Mouse (Mus musculus) mesoderm, embryonic 11.5 days (tissue): Measurements from ENCODE around the gene Parp8.

Source experiments
- DNase-seq: peaks from one replicate; pipeline ENCODE4 v3.0.0-alpha.2; 2012; ENCODE audit warnings: low read depth, low spot score

The Parp8 gene

DNA sequence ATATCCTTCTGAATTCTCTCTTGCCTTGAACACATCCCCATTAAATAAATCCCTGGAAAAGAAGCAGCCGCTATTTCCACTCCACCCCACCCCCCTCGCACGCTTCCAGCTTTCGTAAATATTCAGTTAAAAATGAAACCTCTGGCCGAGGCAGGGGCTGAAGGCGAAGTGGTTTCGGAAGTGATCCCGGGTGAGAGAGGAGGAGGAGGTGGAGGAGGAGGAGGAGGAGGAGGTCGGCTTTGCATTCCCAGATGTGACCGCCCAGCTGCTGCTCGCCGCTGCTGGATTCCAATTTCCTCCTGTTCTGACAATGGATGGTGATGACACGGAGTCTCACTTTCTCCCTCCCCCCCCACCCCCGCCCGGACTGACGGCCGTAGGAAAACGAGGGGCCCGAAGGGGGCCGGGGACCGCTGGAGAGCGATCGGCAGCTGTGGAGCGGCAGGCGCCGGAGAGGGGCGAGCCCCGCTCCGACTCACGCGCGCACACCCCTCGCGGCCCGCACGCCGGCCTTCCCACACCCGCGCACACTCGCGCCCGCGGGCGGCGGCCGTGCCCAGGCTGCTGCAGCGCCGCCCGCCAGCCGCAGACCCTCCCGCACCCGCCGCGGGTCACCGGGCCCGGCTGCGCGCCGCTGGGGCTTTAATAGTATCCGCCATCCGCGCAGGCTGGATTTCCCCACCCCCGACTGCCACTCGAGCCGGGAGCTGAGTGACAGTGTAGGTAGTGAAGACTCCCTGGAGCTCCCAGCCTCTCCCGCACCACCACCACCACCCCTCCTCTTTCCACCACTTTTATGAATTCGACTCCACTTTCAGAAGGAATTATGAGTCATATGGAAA lies at the start of gene Parp8:
Parp8 (minus strand) TSS at position 312 of the 842 bp plus-strand sequence.
- DNase-seq = peak; percentile 83

DNA sequence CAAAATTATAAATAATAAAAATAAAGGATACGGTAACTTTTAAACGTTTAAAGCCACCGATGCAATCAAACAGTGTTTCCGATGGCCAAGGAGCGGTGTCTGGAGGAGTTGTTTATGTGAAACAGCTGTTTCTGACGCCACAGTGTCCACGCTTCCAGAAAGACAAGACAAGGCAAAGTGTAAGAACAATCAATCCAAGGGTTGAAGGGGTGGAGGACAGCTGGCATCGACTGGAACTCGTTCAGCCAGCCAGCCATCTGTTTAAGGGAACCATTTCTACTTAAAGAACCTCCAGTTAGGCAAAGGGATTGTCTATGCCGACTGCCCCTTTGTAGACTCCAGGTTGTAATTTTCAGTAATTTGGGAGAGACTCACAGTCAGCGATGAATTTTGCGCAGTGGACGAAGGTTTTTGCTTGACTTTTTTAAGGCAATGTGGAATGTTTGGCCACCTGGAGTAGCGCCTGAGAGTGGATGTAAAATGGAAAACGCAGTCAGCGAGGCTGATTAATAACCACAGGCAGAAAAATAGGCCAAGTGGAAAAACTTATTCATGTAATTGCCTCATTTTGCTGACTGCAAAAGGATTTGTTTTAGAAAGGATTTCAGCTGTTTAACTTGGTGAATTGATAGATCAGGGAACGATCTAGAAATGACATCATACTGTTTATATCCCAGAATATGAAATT lies 37.4 kb upstream of the Parp8 start:
- DNase-seq = peak; percentile 29

DNA sequence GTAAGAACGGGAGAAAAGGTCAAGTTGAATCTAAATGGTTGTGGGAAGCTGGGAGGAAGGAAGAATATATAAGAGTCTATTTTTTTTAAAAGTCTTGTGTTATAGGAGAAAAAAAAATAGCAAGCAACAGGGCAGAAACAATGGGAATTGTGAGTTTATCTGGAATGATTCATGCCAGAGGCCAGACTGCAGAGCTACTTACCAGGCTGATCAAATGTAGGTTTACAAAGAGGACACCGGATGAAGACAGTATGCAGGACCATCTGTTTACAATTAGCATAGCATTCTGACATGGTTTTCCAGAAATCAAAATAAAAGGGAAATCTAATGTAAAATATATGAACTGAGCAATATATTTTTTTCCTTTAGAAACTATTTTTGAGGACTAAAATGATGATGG lies 31.1 kb upstream of the Parp8 start:
- no peak for DNase-seq

DNA sequence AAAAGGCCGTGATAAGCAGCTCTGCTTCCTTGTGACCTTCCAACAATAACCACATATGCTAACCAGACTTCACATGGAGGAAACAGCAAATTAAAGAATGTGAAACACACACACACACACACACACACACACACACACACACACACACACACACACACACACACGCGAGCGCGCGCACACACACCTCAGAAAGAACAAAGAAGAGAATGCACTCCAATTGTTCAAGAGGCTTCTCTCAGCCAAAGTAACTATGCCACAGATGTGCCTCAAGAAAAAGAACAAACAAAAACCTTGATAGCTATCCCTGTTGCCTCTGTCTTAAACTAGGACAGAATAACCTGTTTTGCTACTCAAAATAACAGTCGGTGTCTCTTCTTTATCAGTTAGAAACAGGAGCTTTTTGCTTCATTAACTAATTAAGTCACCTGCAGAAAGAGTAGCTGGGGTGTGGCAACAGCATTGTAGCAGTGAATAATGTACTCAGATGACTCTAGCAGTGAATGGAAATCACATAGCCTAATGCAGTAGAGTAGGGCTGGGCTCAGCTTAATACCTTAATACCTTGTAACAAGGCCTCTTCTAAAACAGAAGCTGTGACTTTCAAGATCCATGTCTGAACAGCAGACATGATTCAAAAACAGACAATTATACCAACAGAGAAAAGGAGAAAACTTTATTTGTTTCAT lies 29.6 kb upstream of the Parp8 start:
- no peak for DNase-seq

DNA sequence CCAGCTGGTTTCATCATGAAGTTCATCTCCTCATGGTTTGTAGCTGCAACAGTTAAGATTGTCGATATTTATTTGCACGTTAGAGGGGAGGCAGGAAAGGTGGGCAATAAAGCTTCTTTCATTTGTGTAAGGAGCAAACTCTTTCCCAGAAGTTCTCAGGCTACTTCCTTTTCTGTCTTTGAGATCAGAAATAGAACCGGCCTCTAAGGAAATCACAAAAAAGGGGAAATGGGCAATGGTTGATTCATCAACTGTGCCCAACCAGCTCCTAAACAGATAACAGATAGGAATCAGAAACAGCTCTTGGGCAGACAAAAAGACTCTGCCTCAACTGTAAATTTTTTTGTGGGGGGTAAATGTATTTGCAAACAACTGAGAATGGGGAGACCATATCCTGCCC lies 27.4 kb upstream of the Parp8 start:
- DNase-seq = no peak

DNA sequence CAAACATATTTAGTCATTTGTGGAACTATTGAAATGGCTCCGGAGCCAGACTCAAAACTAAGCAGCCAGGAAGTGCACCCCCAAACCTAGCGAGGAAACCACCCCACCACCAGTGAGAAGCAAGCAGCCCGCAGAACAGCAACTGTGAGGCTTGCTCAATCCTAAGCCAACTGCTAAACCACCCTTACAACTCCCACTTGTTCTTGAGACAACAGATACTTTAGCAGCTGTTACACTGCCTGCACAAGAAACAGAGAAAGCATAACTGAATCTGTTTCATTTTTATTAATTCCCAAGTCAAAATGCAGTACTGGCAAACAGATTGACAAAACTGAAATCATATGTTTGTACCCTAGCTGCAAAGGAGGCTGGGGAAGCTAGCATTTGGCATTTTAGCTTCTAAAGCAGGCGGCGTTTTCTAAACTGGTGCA lies 23.2 kb upstream of the Parp8 start:
- no peak for DNase-seq

DNA sequence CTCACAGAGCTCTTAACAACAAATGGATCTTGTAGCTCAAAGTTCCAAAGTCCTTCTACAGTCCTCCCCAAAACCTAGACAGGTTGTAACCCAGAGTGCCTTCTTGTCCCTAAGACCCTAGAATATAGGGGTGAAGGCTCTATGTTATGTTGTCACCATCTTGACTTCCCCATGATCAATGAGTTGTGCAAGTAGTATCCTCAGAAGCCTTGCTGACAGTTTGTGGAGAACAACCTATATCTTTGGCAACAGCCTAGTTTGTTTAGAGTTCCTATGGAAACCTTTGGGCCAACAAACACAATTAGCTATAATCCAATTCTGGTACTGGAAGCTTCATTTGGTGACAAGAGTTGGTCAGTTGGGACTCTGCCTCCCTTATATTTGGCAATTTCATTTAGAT lies 18.2 kb upstream of the Parp8 start:
- DNase-seq = no peak

DNA sequence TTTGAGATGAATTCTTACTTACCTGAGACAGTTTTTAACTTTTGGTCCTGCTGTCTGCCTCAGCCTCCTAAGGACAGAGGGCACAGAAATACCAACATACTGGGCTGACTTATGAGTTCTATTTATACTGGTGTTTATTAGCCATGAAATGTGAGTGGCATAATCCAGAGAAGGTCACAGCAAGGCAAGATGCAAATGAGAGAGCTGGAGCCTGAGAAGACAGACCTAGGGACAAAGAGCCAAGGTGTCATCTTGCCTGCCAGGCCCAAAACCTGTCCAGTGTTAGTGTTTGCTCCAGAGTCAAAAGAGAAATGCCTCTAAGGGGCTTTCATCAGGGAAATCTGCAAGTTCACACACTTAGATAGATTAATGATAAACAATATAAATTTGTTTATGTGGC lies 15.7 kb upstream of the Parp8 start:
- DNase-seq = no peak

DNA sequence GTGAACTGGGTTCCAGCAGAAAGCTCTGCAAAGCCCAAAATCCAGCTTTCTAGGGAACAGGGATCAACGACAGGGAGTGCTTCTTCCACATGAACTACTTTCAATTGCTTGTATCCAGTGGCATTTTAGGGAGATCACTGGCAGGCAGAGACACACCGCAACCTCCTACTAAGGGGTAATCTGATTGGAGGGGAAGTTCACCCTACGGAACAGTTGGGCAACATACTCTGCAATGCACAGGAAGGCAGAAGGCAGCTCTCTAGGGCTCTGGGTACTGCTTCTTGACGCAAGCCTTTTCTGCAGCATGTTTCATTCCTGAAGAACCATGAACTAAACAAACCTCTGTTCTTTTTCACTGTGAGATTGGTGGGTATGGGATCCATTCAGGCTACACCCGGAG lies 10.9 kb upstream of the Parp8 start:
- no peak for DNase-seq

DNA sequence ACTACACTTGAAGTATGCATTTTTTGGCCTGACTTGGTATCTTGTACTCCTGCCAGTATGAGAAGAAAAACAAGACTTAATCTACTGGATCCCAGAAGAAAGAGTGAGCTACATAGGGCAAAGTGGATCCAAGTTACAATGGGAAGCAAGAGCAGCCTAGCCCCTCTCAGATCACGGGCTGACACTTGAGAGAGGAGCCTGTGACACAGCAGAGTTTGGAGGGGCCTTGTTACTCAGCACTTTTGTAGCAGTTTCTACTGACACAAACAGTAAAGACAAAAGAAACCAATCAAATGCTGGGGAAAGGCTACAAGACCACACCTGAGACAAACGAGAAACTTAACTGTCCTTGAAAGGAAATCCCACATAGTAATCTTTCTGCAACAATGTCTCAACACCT lies 9.8 kb upstream of the Parp8 start:
- no peak for DNase-seq

DNA sequence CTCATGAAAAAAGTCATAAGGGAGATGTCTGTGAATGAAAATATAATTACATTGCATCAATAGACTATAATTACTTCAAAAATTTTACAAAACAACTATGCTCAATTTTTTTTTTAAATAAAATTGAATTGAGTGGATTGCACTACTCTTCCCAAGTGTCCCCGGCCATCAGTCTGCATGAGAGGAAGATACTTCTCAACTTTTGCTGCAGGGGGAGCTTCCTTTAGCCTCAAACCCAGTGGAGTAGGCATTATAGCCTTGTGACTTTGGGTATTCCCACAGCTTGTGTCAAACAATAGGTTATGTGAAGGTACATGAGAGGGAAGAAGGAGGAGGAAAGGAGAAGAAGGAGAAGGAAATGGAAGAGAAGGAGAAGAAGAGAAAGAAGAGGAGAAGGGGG lies 9.3 kb upstream of the Parp8 start:
- no peak for DNase-seq

DNA sequence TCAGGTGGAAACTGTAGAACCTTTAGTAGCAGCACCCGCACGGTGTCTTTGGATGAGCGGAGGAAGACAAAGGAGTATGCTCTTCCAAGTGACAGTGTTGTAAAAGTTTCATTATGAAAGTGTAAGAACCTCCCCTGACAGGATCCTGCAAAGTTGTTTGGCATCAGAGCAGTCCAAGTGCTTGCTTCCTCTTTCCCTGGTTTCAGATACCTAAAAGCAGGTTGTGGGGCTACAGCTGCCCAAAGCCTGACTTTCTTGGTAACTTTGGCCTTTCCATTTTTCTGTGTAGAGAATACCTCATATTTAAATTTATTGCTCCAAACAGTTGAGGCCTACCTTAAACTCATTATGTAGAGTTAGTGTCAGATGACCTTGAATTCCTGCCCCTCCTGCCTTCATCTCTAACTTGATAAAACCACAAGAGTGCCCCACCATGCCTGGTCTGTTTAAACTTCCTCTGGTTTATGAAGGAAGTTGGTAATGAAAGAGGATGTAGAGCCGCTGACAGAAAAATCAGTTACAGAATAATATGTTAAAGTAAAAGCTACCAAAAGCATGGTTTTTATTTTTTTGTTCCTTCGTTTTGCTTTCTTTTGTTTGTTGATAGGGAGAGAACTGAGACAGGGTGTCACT lies 8.5 kb upstream of the Parp8 start:
- no peak for DNase-seq

DNA sequence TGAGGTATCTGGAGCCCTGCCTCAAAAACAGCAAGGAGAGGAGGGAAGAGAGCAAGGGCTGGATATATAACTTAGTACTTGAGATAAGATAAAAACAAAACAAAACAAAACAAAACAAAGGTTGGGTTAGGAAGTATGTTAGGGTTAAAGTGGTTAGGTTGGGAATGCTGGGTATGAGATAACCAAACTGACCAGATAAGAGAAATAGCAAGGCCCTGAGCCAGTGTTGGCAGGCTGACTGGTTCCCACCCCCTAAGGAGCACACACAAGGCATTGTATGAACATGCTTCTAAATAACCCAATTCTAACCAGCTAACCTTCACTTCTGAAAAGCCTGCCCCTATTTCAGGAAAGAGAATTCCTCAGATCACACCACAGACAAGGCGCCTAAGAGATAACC lies 7.1 kb upstream of the Parp8 start:
- DNase-seq = no peak

DNA sequence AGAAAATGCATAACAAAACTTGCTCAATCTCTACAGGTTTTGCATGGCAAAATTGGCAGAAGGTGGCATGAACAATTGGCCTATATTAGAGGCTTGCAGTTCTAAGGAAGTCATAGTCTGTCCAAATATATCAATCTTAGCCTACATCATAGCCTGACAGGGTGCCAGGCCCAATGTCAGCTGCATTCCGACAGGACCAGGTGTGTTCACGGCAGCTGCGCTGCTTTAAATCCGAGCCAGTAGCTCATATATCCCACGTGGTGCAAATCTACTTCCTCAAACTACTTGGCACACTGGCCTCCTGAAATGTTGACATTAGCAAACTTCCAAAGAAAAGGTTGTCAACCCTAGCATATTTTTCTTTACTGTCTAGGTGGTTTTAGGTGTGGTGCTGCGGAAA lies 6.2 kb upstream of the Parp8 start:
- DNase-seq = no peak

DNA sequence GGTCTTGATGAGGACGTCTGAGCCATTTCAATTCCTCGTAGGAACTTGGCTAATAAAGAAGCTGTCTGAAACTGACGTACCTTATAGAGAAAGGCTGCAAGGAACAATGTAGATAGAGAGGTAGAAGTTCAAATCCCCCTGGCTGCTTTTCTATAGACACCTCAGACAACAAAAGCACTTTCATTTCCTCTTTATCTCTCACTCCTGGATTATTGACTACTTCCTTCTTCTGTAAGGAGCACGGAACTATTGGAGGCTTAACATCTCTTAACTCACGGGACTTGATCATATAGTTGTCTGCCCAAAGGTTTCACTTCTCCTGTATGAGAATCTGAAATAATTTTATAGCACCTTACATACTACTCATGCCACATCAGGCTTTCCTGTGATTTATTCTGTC lies 2.9 kb upstream of the Parp8 start:
- no peak for DNase-seq

DNA sequence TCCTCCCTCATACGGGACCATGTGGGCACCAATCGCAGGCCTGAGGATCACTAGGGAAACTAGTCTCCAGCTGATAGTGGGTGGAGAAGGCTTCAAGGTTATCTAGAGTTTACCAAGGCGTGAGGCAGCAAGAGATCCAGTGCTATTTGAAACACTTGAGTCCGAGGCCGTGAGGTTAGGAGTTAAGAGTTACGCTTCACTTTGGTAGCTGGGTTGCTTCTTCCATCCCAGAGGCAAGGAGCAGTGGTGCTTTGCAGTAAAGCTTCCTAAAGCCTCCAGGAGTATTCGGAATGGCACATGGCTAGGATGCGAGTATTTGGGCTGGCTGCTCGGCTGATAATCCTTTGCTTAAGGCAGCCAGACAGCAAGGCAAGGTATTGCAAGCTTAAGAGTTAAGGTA lies 2.0 kb upstream of the Parp8 start:
- no peak for DNase-seq

DNA sequence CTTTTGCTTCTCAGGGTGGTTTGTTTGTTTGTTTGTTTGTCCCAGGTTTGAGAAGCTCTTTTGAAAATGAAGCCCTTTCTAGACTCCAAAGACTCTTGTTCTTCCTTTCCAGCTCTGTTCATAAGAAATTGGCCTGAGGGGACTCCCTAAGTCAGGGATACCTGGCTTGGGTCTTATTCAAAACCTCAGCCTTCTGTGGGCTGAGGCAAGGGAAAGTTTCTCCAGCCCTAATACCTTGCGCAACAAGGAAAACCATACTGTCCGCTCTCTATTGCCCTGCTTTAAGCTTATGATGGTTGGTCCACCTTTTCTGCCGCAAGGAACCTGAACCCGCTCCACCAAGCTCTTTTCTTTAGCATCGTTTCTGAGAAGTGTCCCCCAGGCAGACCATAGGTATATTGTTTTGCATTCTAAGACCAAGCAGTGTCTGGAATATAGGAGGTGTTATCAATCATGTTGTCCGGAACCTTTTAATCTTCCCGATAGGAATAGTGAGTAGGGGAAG lies 991 bp upstream of the Parp8 start:
- no peak for DNase-seq

DNA sequence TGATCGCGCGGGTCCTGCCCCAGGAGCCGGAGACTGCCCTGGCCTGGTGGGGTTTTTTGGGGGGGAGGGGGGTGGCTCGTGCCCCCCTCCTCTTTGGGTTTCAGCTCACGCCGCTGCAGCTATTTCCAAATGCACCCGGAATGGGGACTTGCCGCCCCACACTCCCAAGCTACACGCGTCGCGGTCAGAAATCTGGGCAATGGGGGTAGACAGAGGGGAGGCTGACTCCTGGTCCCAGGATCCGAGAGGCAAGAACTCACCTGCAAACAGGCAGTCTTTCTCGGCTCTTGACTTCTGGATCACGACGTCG lies 466 bp downstream of the Parp8 start:
- DNase-seq = peak; percentile 41

DNA sequence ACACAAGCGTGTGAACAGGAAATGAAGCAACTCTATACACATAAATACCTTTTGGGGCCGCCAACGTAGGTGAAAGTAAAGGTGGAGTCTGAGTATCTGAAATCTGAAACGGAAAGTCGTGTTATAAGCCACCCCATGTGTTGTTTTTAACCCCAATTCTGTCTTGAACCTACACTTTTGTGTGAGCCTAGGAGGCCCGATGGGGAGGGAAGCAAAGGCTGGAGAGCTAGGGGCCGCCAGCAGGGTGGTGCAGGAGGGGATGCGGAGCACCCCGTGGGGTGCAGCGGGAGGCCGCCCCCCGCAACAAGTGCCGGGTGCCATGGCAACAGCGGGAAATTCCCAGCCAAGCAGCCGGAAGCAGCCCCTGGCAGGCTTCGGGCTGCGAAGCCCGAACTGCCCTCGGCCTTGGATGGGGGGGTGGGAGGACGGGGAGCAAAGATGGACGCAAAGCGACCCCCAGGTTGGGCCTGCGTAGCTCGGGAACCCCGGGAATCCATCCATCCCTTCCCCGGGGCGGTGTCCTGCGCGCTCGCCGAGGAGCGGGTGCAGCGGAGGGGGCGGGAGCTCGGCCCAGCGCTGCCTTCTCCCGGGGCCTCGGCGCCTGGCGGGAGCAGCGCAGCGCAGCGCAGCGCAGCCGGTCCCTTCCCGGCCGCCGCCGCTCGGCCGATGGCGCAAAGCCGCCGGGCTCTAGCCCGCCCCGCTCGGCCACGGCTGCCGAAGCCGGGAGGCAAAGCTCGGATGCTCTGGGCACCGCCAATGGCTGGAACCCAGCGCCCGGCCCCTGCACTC lies 1.0 kb downstream of the Parp8 start:
- peak; percentile 82 for DNase-seq

DNA sequence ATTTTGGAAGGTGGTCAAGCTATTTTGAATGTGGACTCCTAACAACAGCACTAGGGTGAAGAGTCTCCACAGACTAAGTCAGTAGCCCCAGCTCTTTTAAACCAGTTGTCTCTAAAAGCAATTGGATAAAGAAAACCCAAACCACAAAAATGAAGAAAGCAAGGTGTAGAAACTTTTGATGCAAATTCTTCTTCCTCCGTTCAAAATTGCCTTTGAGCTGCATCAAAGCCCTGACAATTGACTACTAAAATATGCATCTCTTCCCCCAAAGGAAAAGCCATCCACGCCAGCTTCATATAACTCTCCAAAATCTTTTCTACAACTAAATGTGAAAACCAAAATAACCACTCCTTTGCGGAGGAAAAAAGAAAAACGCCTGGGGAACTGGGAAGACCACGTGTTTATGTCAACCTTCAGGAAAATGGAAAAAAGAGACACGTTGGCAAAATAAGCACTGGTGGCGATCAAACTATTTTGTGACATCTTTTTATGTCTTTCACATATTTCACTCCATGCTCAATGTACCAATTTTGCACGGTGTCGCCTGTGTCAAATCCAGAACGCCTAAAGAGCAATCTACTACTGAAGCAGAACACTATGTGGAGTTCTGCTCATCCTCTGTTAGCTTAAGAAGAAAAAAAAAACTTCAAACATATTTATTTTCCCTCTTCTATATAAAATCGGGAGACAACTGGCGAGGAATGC lies 1.8 kb downstream of the Parp8 start:
- DNase-seq = no peak

DNA sequence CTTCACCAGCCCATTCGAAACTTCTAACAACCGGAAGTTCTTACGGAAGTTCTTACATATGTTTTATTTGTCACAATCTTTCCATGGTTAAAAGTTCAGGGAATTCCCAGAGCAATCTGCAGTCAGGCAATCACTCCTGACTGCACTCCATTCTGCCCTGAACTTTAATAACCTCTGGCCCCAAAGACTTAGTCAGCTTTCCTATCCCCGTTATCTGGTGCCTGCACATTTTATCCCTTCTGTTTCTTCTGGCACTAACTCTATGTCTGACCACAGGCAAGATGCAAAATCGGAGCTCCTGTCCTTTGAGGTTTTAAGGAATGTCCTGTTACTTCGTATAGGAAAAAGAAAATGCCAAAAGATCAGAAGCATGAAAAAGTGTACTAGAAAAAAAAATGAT lies 4.7 kb downstream of the Parp8 start:
- no peak for DNase-seq
